ENCODE assay signal across 33 mouse cellular contexts in the genomic region with DNA sequence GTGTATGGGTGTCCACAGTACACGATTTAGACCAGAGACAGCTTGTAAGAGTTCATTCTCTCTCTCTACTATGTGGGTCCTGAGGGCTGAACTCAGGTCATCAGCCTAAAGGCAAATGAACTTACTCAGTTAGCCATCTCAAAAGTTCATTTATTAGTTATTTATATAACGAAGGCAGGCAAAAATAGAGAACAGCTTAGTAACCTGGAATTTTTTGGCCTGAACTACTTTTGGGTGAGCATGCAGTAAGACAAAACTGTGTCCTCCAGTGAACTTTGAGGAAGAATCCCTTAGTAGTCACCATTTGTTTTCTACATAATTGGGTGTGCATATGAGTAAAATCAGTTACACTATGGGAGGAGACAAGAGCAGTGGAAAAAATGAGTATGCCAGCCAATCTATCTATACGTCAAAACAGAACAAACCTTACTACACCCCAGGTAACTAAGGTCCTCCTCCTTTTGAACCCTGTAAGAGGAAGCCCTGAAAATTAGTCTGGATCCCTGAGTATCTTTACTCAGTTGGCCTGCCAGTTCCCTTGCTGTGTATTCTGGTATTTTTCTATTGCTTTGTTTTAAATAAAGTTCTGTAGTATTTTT. TPM values are rescaled to one million over a fixed set of nuclear protein-coding genes. Genes with fewer than 3 reads are reported as not detected.
DNase-seq lines count a peak whose midpoint lies in the region; ATAC-seq and TF ChIP-seq lines count a peak whose summit lies in the region.
"Had no signal": no experiment of that assay in that cellular context is flagged by ENCODE, and none has a peak within 500 bp of the region (broad histone marks: within the 10 kb centered on the region; RNA-seq: fewer than 3 reads in every experiment).

No protein-coding gene starts in this region.

- H3K27me3 ChIP-seq in liver, adult 2 months (ENCODE audit: control insufficient read depth, insufficient read depth, low read length), result no peaks in the 10 kb centered on the region
- H3K27me3 ChIP-seq in CH12.LX (replicated peaks), result no peaks in the 10 kb centered on the region
- no peaks in the 10 kb centered on the region for H3K27me3 ChIP-seq in lung, postnatal 0 days (replicated peaks; ENCODE audit: insufficient read depth, low read length)
- H3K27me3 ChIP-seq: embryonic facial prominence, embryonic 13.5 days; forebrain, embryonic 13.5 days; heart, embryonic 12.5 days; heart, embryonic 15.5 days; hindbrain, embryonic 13.5 days; Patski had no signal

- DNase-seq in liver, adult 2 months (ENCODE audit: extremely low read depth, low read depth, low spot score), result peak; percentile 57
- DNase-seq in liver (no peak), CH12.LX (ENCODE audit: extremely low read depth) (peak; percentile 13)
- DNase-seq in CD4-positive, CD25-positive, alpha-beta regulatory T cell, adult 2 months (ENCODE audit: low read depth, low spot score), result peak; percentile 22
- peak; percentile 40 for DNase-seq in induced T-regulatory cell, adult 2 months (ENCODE audit: low read depth)
- no peak for DNase-seq in lung, postnatal 0 days (ENCODE audit: low spot score)
- DNase-seq in layer of hippocampus, adult 9-10 months (ENCODE audit: low spot score), result no peak
- DNase-seq: adrenal gland, adult 2 months; adrenal gland, postnatal 14 days; cerebellum, adult 11 months; cerebellum, adult 2 months; cerebellum, postnatal 10 days; cerebellum, postnatal 36 days; embryo, embryonic 11 days; gastrocnemius, postnatal 25 days; heart, adult 18-20 months; heart, postnatal 10 days; heart, postnatal 36 days had no signal

- no peak overlapping the region for H3K4me2 ChIP-seq in CH12.LX (ENCODE audit: insufficient read depth, low read depth, poor library complexity, severe bottlenecking)
- no peak overlapping the region for H3K4me2 ChIP-seq in lung, postnatal 0 days (replicated peaks; ENCODE audit: low read depth, low read length)
- H3K4me2 ChIP-seq: embryonic facial prominence, embryonic 13.5 days; forebrain, embryonic 13.5 days; heart, embryonic 12.5 days; heart, embryonic 15.5 days; hindbrain, embryonic 13.5 days had no signal

- H3K27ac ChIP-seq in liver, adult 2 months (replicated peaks; ENCODE audit: insufficient read depth, low read depth, low read length), result no peak overlapping the region
- H3K27ac ChIP-seq in CH12.LX (ENCODE audit: insufficient read depth, low read depth), result no peak overlapping the region
- H3K27ac ChIP-seq in lung, postnatal 0 days (ENCODE audit: low read length), result no peak overlapping the region
- H3K27ac ChIP-seq: embryonic facial prominence, embryonic 10.5 days; embryonic facial prominence, embryonic 13.5 days; forebrain, embryonic 10.5 days; forebrain, embryonic 13.5 days; heart, embryonic 15.5 days; hindbrain, embryonic 10.5 days; hindbrain, embryonic 13.5 days had no signal

- in situ Hi-C loops in CH12.LX (cut with MboI; ENCODE audit: low pct_ligation_motif_present, low pct_unique_long_range_greater_than_20kb, low sequenced_read_pairs), result no loop called here

- dilution Hi-C loops in CH12.LX (cut with MboI; ENCODE audit: extremely low pct_ligation_motif_present, extremely low pct_unique_long_range_greater_than_20kb, low sequenced_read_pairs), result no loop called here

- TF ChIP-seq RAD21 in CH12.LX (IDR thresholded peaks at IDR 0.05; ENCODE audit: low read depth, low read length), result no peak

- peaks cover 4% of the 10 kb centered on the region; the same call in 1 of the 2 replicates for H3K4me1 ChIP-seq in liver, adult 2 months (ENCODE audit: control insufficient read depth, insufficient read depth, low read length)
- H3K4me1 ChIP-seq in CH12.LX (ENCODE audit: control insufficient read depth in 1 of 2, insufficient read depth in 2 of 2), result peaks cover 0 to 6% of the 10 kb centered on the region in 2 experiments; a peak in 1 of 4 replicates
- H3K4me1 ChIP-seq in lung, postnatal 0 days (ENCODE audit: insufficient read depth, low read depth, low read length), result no peaks in the 10 kb centered on the region
- H3K4me1 ChIP-seq: embryonic facial prominence, embryonic 13.5 days; forebrain, embryonic 10.5 days; forebrain, embryonic 13.5 days; hindbrain, embryonic 10.5 days; hindbrain, embryonic 13.5 days had no signal

- no peak for TF ChIP-seq CTCF in liver, adult 2 months (IDR thresholded peaks at IDR 0.05; ENCODE audit: low read depth, low read length)
- no peak for TF ChIP-seq CTCF in CH12.LX (conservative IDR thresholded peaks at IDR 0.05 in 1 of 2, IDR thresholded peaks at IDR 0.05 in 1 of 2; ENCODE audit: low read depth in 2 of 2, low read length in 2 of 2)
- no peak for TF ChIP-seq CTCF in lung, postnatal 0 days (IDR thresholded peaks at IDR 0.05)

- ATAC-seq in lung, postnatal 0 days, result no peak
- no peak for ATAC-seq in erythroblast, adult 5-6 weeks (replicated peaks; ENCODE audit: low FRiP score, poor library complexity, severe bottlenecking)
- ATAC-seq: forebrain, embryonic 13.5 days; forebrain, embryonic 16.5 days; hindbrain, embryonic 16.5 days; Patski had no signal

- H3K9me3 ChIP-seq in CH12.LX (replicated peaks; ENCODE audit: low read length), result no peaks in the 10 kb centered on the region
- H3K9me3 ChIP-seq in lung, postnatal 0 days (ENCODE audit: low read length), result no peaks in the 10 kb centered on the region
- H3K9me3 ChIP-seq: embryonic facial prominence, embryonic 10.5 days; embryonic facial prominence, embryonic 13.5 days; forebrain, embryonic 10.5 days; forebrain, embryonic 13.5 days; heart, embryonic 12.5 days; heart, embryonic 15.5 days; hindbrain, embryonic 10.5 days; hindbrain, embryonic 13.5 days had no signal

- WGBS in liver, adult 2 months, result 30% methylated on average over 3 of the region's 3 CpGs
- WGBS in lung, postnatal 0 days, result 88% methylated on average over 3 of the region's 3 CpGs

- H3K4me3 ChIP-seq in liver, adult 2 months (ENCODE audit: insufficient read depth, low read depth, low read length), result no peak overlapping the region
- H3K4me3 ChIP-seq in CH12.LX (replicated peaks in 1 of 3; ENCODE audit: low read depth in 2 of 3, low read length in 2 of 3, poor library complexity in 1 of 3), result no peak overlapping the region
- H3K4me3 ChIP-seq in lung, postnatal 0 days (ENCODE audit: low read depth, low read length), result no peak overlapping the region
- H3K4me3 ChIP-seq: embryonic facial prominence, embryonic 10.5 days; embryonic facial prominence, embryonic 13.5 days; forebrain, embryonic 10.5 days; forebrain, embryonic 13.5 days; heart, embryonic 12.5 days; heart, embryonic 15.5 days; hindbrain, embryonic 10.5 days; hindbrain, embryonic 13.5 days had no signal

- peaks cover 20% of the 10 kb centered on the region; the same call in 1 of the 2 replicates for H3K79me2 ChIP-seq in liver, adult 2 months (ENCODE audit: control insufficient read depth, insufficient read depth, low read length)
- no peaks in the 10 kb centered on the region for H3K79me2 ChIP-seq in CH12.LX (replicated peaks; ENCODE audit: control insufficient read depth, extremely low read depth, insufficient read depth, poor library complexity, severe bottlenecking)

- TF ChIP-seq POLR2A in liver, adult 2 months (IDR thresholded peaks at IDR 0.05; ENCODE audit: extremely low read depth, insufficient read depth, low read length), result no peak
- no peak for TF ChIP-seq POLR2A in CH12.LX (IDR thresholded peaks at IDR 0.05; ENCODE audit: low read depth, low read length)

- peak; percentile 21; the same call in 1 of the 2 replicates for TF ChIP-seq EP300 in CH12.LX (IDR thresholded peaks at IDR 0.05; ENCODE audit: low read length)
- no peak for TF ChIP-seq EP300 in lung, postnatal 0 days (IDR thresholded peaks at IDR 0.05)

- no peak overlapping the region for H3K9ac ChIP-seq in liver, adult 2 months (ENCODE audit: low read depth, low read length)
- no peak overlapping the region for H3K9ac ChIP-seq in CH12.LX (ENCODE audit: insufficient read depth, low read depth)
- H3K9ac ChIP-seq in lung, postnatal 0 days (replicated peaks; ENCODE audit: low read depth), result no peak overlapping the region
- H3K9ac ChIP-seq: embryonic facial prominence, embryonic 13.5 days; forebrain, embryonic 13.5 days; heart, embryonic 12.5 days; heart, embryonic 15.5 days; hindbrain, embryonic 13.5 days had no signal

- no peaks in the 10 kb centered on the region for H3K36me3 ChIP-seq in liver, adult 2 months (ENCODE audit: control insufficient read depth, insufficient read depth, low read length)
- peaks cover 0 to 2% of the 10 kb centered on the region in 2 experiments for H3K36me3 ChIP-seq in CH12.LX (replicated peaks in 1 of 2; ENCODE audit: control insufficient read depth in 1 of 2, insufficient read depth in 1 of 2, low read length in 1 of 2)
- H3K36me3 ChIP-seq in lung, postnatal 0 days (ENCODE audit: insufficient read depth, low read length), result no peaks in the 10 kb centered on the region
- H3K36me3 ChIP-seq: embryonic facial prominence, embryonic 10.5 days; embryonic facial prominence, embryonic 13.5 days; heart, embryonic 12.5 days; heart, embryonic 15.5 days; hindbrain, embryonic 10.5 days; hindbrain, embryonic 13.5 days had no signal

TF ChIP-seq in CH12.LX, 34 proteins besides CTCF, POLR2A, EP300 and RAD21:
- TF ChIP-seq JUND (conservative IDR thresholded peaks at IDR 0.05; ENCODE audit: low read depth, low read length) (peak; percentile 85), HCFC1 (IDR thresholded peaks at IDR 0.05; ENCODE audit: low read depth, low read length) (no peak), RCOR1 (conservative IDR thresholded peaks at IDR 0.05; ENCODE audit: low read depth, low read length) (no peak), PAX5 (IDR thresholded peaks at IDR 0.05; ENCODE audit: low read length) (no peak), JUN (IDR thresholded peaks at IDR 0.05; ENCODE audit: insufficient read depth, low read depth, low read length) (peak; percentile 35; the same call in 1 of the 2 replicates)

RNA-seq across cellular contexts. Expression of a gene that starts 28.5 kb away (rescaled TPM):
- total RNA-seq in liver, adult 2 months (2014; rRNA removed), result 22.4 and 26.9 TPM in 2 replicates
- polyA plus RNA-seq in liver, adult 2 months (2012; rRNA removed), result 10.4 and 12.1 TPM in 2 replicates
- 9.1 TPM in 2 replicates for total RNA-seq in CH12.LX (2012; rRNA removed)
- 31.9 and 33.4 TPM in 2 replicates for total RNA-seq in CH12.LX (2014; rRNA removed)
- 21.2 and 21.9 TPM in 2 replicates for polyA plus RNA-seq in CH12.LX (2012; ENCODE audit: insufficient read length, low read depth)
- 8.0 and 9.4 TPM in 2 replicates for polyA plus RNA-seq in lung, postnatal 0 days (2015; fragmentation: Nextera tagmentation; extraction: Ambion mirVana)
- 4.8 and 9.2 TPM in 2 replicates for total RNA-seq in erythroblast, adult 5-6 weeks (2015; ENCODE audit: low replicate concordance)
- 9.2 and 23.0 TPM in 2 replicates for total RNA-seq in erythroblast, adult 5-6 weeks (2017; ENCODE audit: low replicate concordance)

RNA-seq across cellular contexts. Expression of a gene that starts 53.1 kb away (rescaled TPM):
- total RNA-seq in liver, adult 2 months (2014; rRNA removed), result not detected in 2 replicates
- polyA plus RNA-seq in liver, adult 2 months (2012; rRNA removed), result not detected in 2 replicates
- total RNA-seq in CH12.LX (2012; rRNA removed), result not detected in 2 replicates
- total RNA-seq in CH12.LX (2014; rRNA removed), result not detected in 2 replicates
- not detected in 2 replicates for polyA plus RNA-seq in CH12.LX (2012; ENCODE audit: insufficient read length, low read depth)
- polyA plus RNA-seq in lung, postnatal 0 days (2015; fragmentation: Nextera tagmentation; extraction: Ambion mirVana), result 0.81 and 1.1 TPM in 2 replicates
- total RNA-seq in erythroblast, adult 5-6 weeks (2015; ENCODE audit: low replicate concordance), result not detected in 2 replicates
- not detected in 2 replicates for total RNA-seq in erythroblast, adult 5-6 weeks (2017; ENCODE audit: low replicate concordance)
- total RNA-seq: adrenal gland, postnatal 14 days; ES-E14; gastrocnemius, adult 8-10 months; gastrocnemius, postnatal 25 days; heart, postnatal 10 days; heart, postnatal 36 days had no signal
- polyA plus RNA-seq: adrenal gland, adult 2 months; C2C12; embryonic facial prominence, embryonic 13.5 days; forebrain, embryonic 10.5 days; forebrain, embryonic 13.5 days; forebrain, embryonic 16.5 days; hindbrain, embryonic 13.5 days had no signal

Comparison
In these comparisons a context has a peak if more than half of its experiments do, and no peak if none do; other contexts are left out.
1. DNase-seq: peak in liver, adult 2 months (single experiment), CD4-positive, CD25-positive, alpha-beta regulatory T cell, adult 2 months (single experiment), CH12.LX (single experiment) and induced T-regulatory cell, adult 2 months (single experiment); none in liver (single experiment), lung, postnatal 0 days (single experiment) and layer of hippocampus, adult 9-10 months (single experiment).